Mouse (Mus musculus) CH12.LX (cell line): ENCODE data around the gene Ccnjl. TPM values are rescaled to one million over a fixed set of nuclear protein-coding genes. Genes with fewer than 3 reads are reported as not detected.

Source experiments
- DNase-seq: peaks from one replicate; pipeline ENCODE4 v3.0.0-alpha.2; 2013; ENCODE audit errors: extremely low read depth
- H3K27ac ChIP-seq: 2 replicates; pipeline ENCODE4 v1.5.1; 2012; ENCODE audit warnings: low read depth, mild to moderate bottlenecking, control low read depth, moderate library complexity; ENCODE audit not compliant: insufficient read depth
- H3K27me3 ChIP-seq: replicated peaks from 2 replicates; pipeline ENCODE3; 2012; ENCODE audit warnings: inconsistent platforms
- H3K36me3 ChIP-seq, 2 experiments: replicated peaks in 1 of 2; 2 replicates each; pipeline versions ENCODE3 to v1.6.1; 2012; ENCODE audit warnings: inconsistent platforms in 1 of 2, low read length in 1 of 2, mild to moderate bottlenecking in 1 of 2, mixed read lengths in 1 of 2, moderate library complexity in 1 of 2; ENCODE audit not compliant: control insufficient read depth in 1 of 2, insufficient read depth in 1 of 2
- H3K4me1 ChIP-seq, 2 experiments: 2 replicates each; pipeline ENCODE4 v1.6.1; 2012; ENCODE audit warnings: inconsistent platforms in 1 of 2, moderate library complexity in 1 of 2; ENCODE audit not compliant: insufficient read depth in 2 of 2, control insufficient read depth in 1 of 2
- H3K4me2 ChIP-seq: 2 replicates; pipeline ENCODE4 v1.6.1; 2012; ENCODE audit warnings: low read depth, mild to moderate bottlenecking, control low read depth; ENCODE audit not compliant: poor library complexity, insufficient read depth, severe bottlenecking
- H3K4me3 ChIP-seq, 3 experiments: fragments of 150-350 bp in 1 of 3; sonication (generic) in 1 of 3; replicated peaks in 1 of 3; 2 replicates each; pipeline versions ENCODE3 to v1.5.1; 2011 to 2012; ENCODE audit warnings: low read depth in 2 of 3, low read length in 2 of 3, mild to moderate bottlenecking in 2 of 3, moderate library complexity in 2 of 3, control low read depth in 1 of 3, improper control_type of control experiment in 1 of 3, inconsistent platforms in 1 of 3, mixed read lengths in 1 of 3; ENCODE audit not compliant: poor library complexity in 1 of 3
- H3K79me2 ChIP-seq: replicated peaks from 2 replicates; pipeline ENCODE4 v1.6.1; 2012; ENCODE audit warnings: mild to moderate bottlenecking, moderate library complexity; ENCODE audit not compliant: control insufficient read depth, poor library complexity, insufficient read depth, severe bottlenecking; ENCODE audit errors: extremely low read depth
- H3K9ac ChIP-seq: 2 replicates; pipeline ENCODE4 v1.6.1; 2012; ENCODE audit warnings: low read depth, mild to moderate bottlenecking, control low read depth, moderate library complexity; ENCODE audit not compliant: insufficient read depth
- H3K9me3 ChIP-seq: replicated peaks from 2 replicates; pipeline ENCODE3; 2012; ENCODE audit warnings: low read length, inconsistent platforms, mixed read lengths
- BHLHE40 ChIP-seq: IDR thresholded peaks from 2 replicates; pipeline ENCODE4 v1.6.1; 2011; ENCODE audit warnings: mild to moderate bottlenecking, low read depth, low read length, improper control_type of control experiment
- CHD1 ChIP-seq: IDR thresholded peaks from 2 replicates; pipeline ENCODE4 v1.6.1; 2012; ENCODE audit warnings: low read depth, low read length, improper control_type of control experiment, inconsistent platforms
- CTCF ChIP-seq, 2 experiments: IDR thresholded peaks in 1 of 2; conservative IDR thresholded peaks in 1 of 2; 2 replicates each; pipeline ENCODE4 v1.5.1; 2011 to 2012; ENCODE audit warnings: low read depth in 2 of 2, low read length in 2 of 2, improper control_type of control experiment in 1 of 2, inconsistent platforms in 1 of 2, mild to moderate bottlenecking in 1 of 2, moderate library complexity in 1 of 2
- E2F4 ChIP-seq: IDR thresholded peaks from 2 replicates; pipeline ENCODE4 v1.6.1; 2011; ENCODE audit warnings: low read depth, low read length, improper control_type of control experiment; ENCODE audit not compliant: insufficient replicate concordance
- EP300 ChIP-seq: IDR thresholded peaks from 2 replicates; pipeline ENCODE4 v1.6.1; 2011; ENCODE audit warnings: low read length, improper control_type of control experiment
- ETS1 ChIP-seq: conservative IDR thresholded peaks from 2 replicates; pipeline ENCODE4 v1.6.1; 2012; ENCODE audit warnings: low read depth, mild to moderate bottlenecking, inconsistent platforms, low read length, improper control_type of control experiment, moderate library complexity
- HCFC1 ChIP-seq: IDR thresholded peaks from 2 replicates; pipeline ENCODE4 v1.6.1; 2012; ENCODE audit warnings: low read depth, mild to moderate bottlenecking, inconsistent platforms, low read length, improper control_type of control experiment
- MAFK ChIP-seq: IDR thresholded peaks from 2 replicates; pipeline ENCODE4 v1.6.1; 2011; ENCODE audit warnings: low read length, improper control_type of control experiment; ENCODE audit not compliant: insufficient replicate concordance
- MAX ChIP-seq: IDR thresholded peaks from 2 replicates; pipeline ENCODE4 v1.6.1; 2011; ENCODE audit warnings: low read length, improper control_type of control experiment
- MEF2A ChIP-seq: IDR thresholded peaks from 2 replicates; pipeline ENCODE4 v1.6.1; 2014; ENCODE audit warnings: low read depth, mild to moderate bottlenecking, inconsistent platforms, low read length, improper control_type of control experiment, borderline replicate concordance
- MXI1 ChIP-seq: IDR thresholded peaks from 2 replicates; pipeline ENCODE4 v1.6.1; 2011; ENCODE audit warnings: mild to moderate bottlenecking, low read depth, low read length, improper control_type of control experiment
- MYC ChIP-seq: IDR thresholded peaks from 2 replicates; pipeline ENCODE4 v1.6.1; 2011; ENCODE audit warnings: low read depth, mild to moderate bottlenecking, improper control_type of control experiment, low read length
- NELFE ChIP-seq: IDR thresholded peaks from 2 replicates; pipeline ENCODE4 v1.6.1; 2011; ENCODE audit warnings: low read depth, low read length, improper control_type of control experiment
- NRF1 ChIP-seq: IDR thresholded peaks from 2 replicates; pipeline ENCODE4 v1.6.1; 2014; ENCODE audit warnings: low read depth, mild to moderate bottlenecking, inconsistent platforms, low read length, improper control_type of control experiment, moderate library complexity
- POLR2A ChIP-seq: IDR thresholded peaks from 2 replicates; pipeline ENCODE4 v1.6.1; 2011; ENCODE audit warnings: low read depth, mild to moderate bottlenecking, improper control_type of control experiment, low read length
- RAD21 ChIP-seq: IDR thresholded peaks from 2 replicates; pipeline ENCODE4 v1.6.1; 2011; ENCODE audit warnings: low read depth, mild to moderate bottlenecking, low read length, improper control_type of control experiment, moderate library complexity
- SIN3A ChIP-seq: IDR thresholded peaks from 2 replicates; pipeline ENCODE4 v1.6.1; 2012; ENCODE audit warnings: low read length, improper control_type of control experiment, inconsistent platforms
- TCF12 ChIP-seq: IDR thresholded peaks from 2 replicates; pipeline ENCODE4 v1.6.1; 2014; ENCODE audit warnings: low read depth, mild to moderate bottlenecking, inconsistent platforms, low read length, improper control_type of control experiment
- UBTF ChIP-seq: IDR thresholded peaks from 2 replicates; pipeline ENCODE4 v1.6.1; 2012; ENCODE audit warnings: low read depth, mild to moderate bottlenecking, inconsistent platforms, low read length, improper control_type of control experiment, moderate library complexity
- USF1 ChIP-seq: IDR thresholded peaks from 2 replicates; pipeline ENCODE4 v1.6.1; 2014; ENCODE audit warnings: low read depth, mild to moderate bottlenecking, inconsistent platforms, low read length, improper control_type of control experiment
- ZKSCAN1 ChIP-seq: IDR thresholded peaks from 2 replicates; pipeline ENCODE4 v1.6.1; 2012; ENCODE audit warnings: low read depth, inconsistent platforms, low read length, improper control_type of control experiment, borderline replicate concordance
- ZMIZ1 ChIP-seq: IDR thresholded peaks from 2 replicates; pipeline ENCODE4 v1.6.1; 2012; ENCODE audit warnings: low read depth, mild to moderate bottlenecking, inconsistent platforms, low read length, improper control_type of control experiment
- ZNF384 ChIP-seq: IDR thresholded peaks from 2 replicates; pipeline ENCODE4 v1.6.1; 2012; ENCODE audit warnings: low read depth, low read length, improper control_type of control experiment, inconsistent platforms
- dilution Hi-C: fragments of 300-500 bp; cut with MboI; formaldehyde crosslinking; loops from 2 replicates; pipeline ENCODE4 v1.14.3; 2020; ENCODE audit warnings: low sequenced_read_pairs; ENCODE audit not compliant: extremely low pct_unique_long_range_greater_than_20kb, extremely low pct_ligation_motif_present
- in situ Hi-C: fragments of 300-500 bp; cut with MboI; formaldehyde crosslinking; loops from 3 replicates; pipeline ENCODE4 v1.14.3; 2019; ENCODE audit warnings: low sequenced_read_pairs, low pct_ligation_motif_present, low pct_unique_long_range_greater_than_20kb, mixed read lengths
- polyA plus RNA-seq: library from polyadenylated mRNA; unstranded; fragments of >175 nt; gene quantifications from 2 replicates; pipeline ENCODE4 v1.2.1, GENCODE M21; 2012; ENCODE audit warnings: low read depth; ENCODE audit not compliant: insufficient read length
- total RNA-seq, 2 experiments: library from RNA; depleted of rRNA; stranded (reverse); fragments of 300-350 nt in 1 of 2; fragments of >200 nt in 1 of 2; gene quantifications; 2 replicates each; pipeline ENCODE4 v1.2.3; 2012 to 2014

Ccnjl gene
- total and polyA plus RNA-seq, 3 experiments = not detected

DNA sequence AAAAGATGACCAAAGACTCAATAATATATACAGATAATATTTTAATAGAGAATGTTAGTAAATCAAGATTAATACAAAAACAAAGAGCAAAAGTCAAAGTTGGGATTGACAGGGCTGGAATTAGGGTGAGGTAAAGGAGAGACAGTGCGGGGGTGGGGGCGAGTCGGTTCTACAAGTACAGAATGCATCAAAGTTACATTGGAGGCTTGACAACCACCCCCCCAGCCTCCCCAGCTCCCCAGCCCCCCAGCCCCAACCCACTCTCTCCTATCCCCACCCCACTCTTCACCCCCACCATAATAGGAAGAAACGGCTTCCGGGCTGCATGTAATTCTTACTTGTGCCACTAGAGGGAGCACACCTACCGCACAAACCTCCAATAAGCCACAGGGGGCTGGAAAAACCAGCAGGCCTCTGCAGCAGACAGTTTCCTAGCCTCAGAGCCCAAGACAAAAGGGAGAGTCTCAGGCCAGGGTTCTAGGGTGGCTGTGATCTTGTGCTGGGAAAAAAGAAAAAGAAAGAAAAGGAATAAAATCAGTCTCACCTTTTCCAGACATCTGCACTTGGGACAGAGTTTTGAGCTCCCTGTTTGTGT, 34.7 kb upstream of the Ccnjl start (continued):
- TF ChIP-seq NELFE = no peak
- TF ChIP-seq MAFK = no peak
- TF ChIP-seq BHLHE40 = no peak
- TF ChIP-seq USF1 = no peak
- no peak for TF ChIP-seq MYC
- TF ChIP-seq UBTF = no peak
- no peak for TF ChIP-seq NRF1
- no peak for TF ChIP-seq CHD1

DNA sequence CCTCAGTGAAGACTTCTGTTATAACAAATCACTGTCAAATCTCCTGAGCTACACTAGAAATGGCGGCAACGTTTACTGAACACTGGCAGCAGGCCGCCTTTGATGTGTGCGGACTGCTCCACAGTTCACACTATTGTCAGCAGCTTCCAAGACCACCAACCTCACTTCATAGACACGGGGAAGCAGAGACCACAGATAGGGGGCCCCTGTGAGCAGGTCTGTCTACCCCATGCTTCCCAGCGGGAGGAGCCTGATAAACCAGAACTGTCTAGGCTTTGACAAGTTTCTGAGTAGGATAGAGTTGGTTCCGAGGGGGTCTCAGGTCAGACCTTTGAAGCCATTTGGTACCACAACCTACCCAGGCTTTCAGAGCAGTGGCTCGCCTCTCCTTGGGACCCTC, 33.5 kb upstream of the Ccnjl start:
- Histone ChIP-seq H3K36me3 (no peaks in the 10 kb centered on the region), H3K4me3 (no peak overlapping the region), H3K27me3 (peaks cover 8% of the 10 kb centered on the region), H3K9me3 (peaks cover 4% of the 10 kb centered on the region), H3K27ac (no peak overlapping the region), H3K9ac (no peak overlapping the region), H3K79me2 (no peaks in the 10 kb centered on the region), H3K4me2 (no peak overlapping the region), H3K4me1 (no peaks in the 10 kb centered on the region)
- no peak for DNase-seq
- dilution Hi-C loops (no loop called here), in situ Hi-C loops (no loop called here)
- no peak for TF ChIP-seq RAD21
- peak in 1 of 2 experiments; percentile 37; a peak in 2 of 4 replicates for TF ChIP-seq CTCF (conservative IDR thresholded peaks at IDR 0.05 in 1 of 2, IDR thresholded peaks at IDR 0.05 in 1 of 2; ENCODE audit: low read depth in 2 of 2, low read length in 2 of 2)

DNA sequence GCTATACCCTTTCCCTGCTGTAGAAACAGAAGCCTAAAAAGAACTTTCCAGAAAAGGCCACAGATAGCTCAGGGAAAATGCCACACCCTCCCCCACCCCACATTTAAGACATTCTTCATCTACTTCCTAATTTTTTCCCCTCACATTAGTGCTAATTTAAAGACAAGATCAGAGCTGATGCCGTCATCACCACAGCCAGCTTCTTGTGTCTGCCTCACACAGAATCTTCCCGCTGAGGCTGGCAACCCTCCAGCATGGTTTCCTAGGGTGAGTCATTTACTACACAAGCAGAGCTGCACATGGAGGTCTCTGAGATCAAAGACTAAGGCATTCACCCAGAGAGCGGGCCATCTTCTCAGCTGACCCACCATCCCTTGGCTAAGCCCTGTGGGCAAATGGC, 33.1 kb upstream of the Ccnjl start:
- in situ Hi-C loops = no loop called here
- TF ChIP-seq USF1 (no peak), MYC (no peak), MXI1 (no peak), MAX (no peak), POLR2A (no peak)
- no peak overlapping the region for H3K27ac ChIP-seq
- no peak for DNase-seq
- no peaks in the 10 kb centered on the region for H3K79me2 ChIP-seq
- H3K4me2 ChIP-seq = no peak overlapping the region
- no peaks in the 10 kb centered on the region for H3K4me1 ChIP-seq
- no peak overlapping the region for H3K9ac ChIP-seq
- H3K36me3 ChIP-seq = no peaks in the 10 kb centered on the region
- dilution Hi-C loops = no loop called here
- H3K27me3 ChIP-seq = peaks cover 6% of the 10 kb centered on the region
- H3K9me3 ChIP-seq = peaks cover 4% of the 10 kb centered on the region
- H3K4me3 ChIP-seq = no peak overlapping the region

DNA sequence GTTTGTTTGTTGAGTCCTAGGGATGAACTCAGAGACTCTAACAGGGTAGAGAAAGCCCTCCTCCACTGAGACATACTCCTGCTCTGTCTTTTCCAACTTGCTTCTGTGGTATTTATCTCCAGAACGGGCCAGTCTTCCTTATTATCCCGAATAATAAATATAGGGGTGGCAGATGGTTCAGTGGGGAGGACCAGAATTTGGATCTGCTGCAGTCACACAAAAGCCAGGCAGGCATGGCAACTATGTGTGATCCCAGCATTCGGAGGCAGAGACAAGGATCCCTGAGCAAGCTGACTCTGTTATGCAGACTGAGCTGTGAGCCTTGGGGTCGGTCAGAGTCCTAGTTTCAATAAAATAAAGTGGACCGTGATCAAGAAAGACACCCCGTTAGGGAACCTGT, 27.3 kb upstream of the Ccnjl start:
- no peaks in the 10 kb centered on the region for H3K27me3 ChIP-seq
- no peaks in the 10 kb centered on the region for H3K79me2 ChIP-seq
- H3K4me2 ChIP-seq = no peak overlapping the region
- dilution Hi-C loops (no loop called here), in situ Hi-C loops (no loop called here)
- peaks cover 4% of the 10 kb centered on the region for H3K9me3 ChIP-seq
- DNase-seq = no peak
- H3K9ac ChIP-seq = no peak overlapping the region
- no peak overlapping the region for H3K27ac ChIP-seq
- no peak overlapping the region for H3K4me3 ChIP-seq
- no peaks in the 10 kb centered on the region for H3K4me1 ChIP-seq
- no peaks in the 10 kb centered on the region for H3K36me3 ChIP-seq
- TF ChIP-seq MAX = no peak
- no peak for TF ChIP-seq MXI1
- no peak for TF ChIP-seq ZMIZ1
- TF ChIP-seq ETS1 = no peak
- no peak for TF ChIP-seq USF1
- TF ChIP-seq TCF12 = no peak
- no peak for TF ChIP-seq POLR2A
- TF ChIP-seq ZNF384 = no peak
- no peak for TF ChIP-seq SIN3A
- no peak for TF ChIP-seq EP300
- no peak for TF ChIP-seq MEF2A
- no peak for TF ChIP-seq HCFC1
- TF ChIP-seq NRF1 = no peak
- no peak for TF ChIP-seq MYC
- TF ChIP-seq ZKSCAN1 = no peak
- no peak for TF ChIP-seq NELFE
- no peak for TF ChIP-seq CTCF (conservative IDR thresholded peaks at IDR 0.05 in 1 of 2, IDR thresholded peaks at IDR 0.05 in 1 of 2; ENCODE audit: low read depth in 2 of 2, low read length in 2 of 2)
- no peak for TF ChIP-seq E2F4
